Mouse (Mus musculus) lung, embryonic 14.5 days (tissue): Measurements from ENCODE around the gene Synrg. TPM values are rescaled to one million over a fixed set of nuclear protein-coding genes. Genes with fewer than 3 reads are reported as not detected.

Source experiments
- ATAC-seq: fragments of 200-750 bp; cut with Nextera tagmentation; 2 replicates; pipeline ENCODE4 v1.8.0; 2017; ENCODE audit warnings: mild to moderate bottlenecking, moderate TSS enrichment, moderate library complexity; ENCODE audit not compliant: insufficient read depth
- DNase-seq: peaks from one replicate; pipeline ENCODE4 v3.0.0-alpha.2; 2015
- H3K27ac ChIP-seq: fragments of 300-500 bp; sonication (generic); 2 replicates; pipeline ENCODE4 v1.5.1; 2014; ENCODE audit warnings: low read depth, mild to moderate bottlenecking, moderate library complexity
- H3K27me3 ChIP-seq: fragments of 300-500 bp; sonication (generic); 2 replicates; pipeline ENCODE4 v1.6.1; 2014; ENCODE audit warnings: low read length, control low read depth; ENCODE audit not compliant: insufficient read depth
- H3K36me3 ChIP-seq: fragments of 300-500 bp; sonication (generic); 2 replicates; pipeline ENCODE4 v1.6.1; 2014; ENCODE audit warnings: control low read depth; ENCODE audit not compliant: insufficient read depth
- H3K4me1 ChIP-seq: fragments of 300-500 bp; sonication (generic); 2 replicates; pipeline ENCODE4 v1.6.1; 2014; ENCODE audit warnings: antibody characterized with exemption, control low read depth; ENCODE audit not compliant: insufficient read depth
- H3K4me2 ChIP-seq: fragments of 300-500 bp; sonication (generic); 2 replicates; pipeline ENCODE4 v1.6.1; 2014; ENCODE audit warnings: mild to moderate bottlenecking
- H3K4me3 ChIP-seq: fragments of 300-500 bp; sonication (generic); 2 replicates; pipeline ENCODE4 v1.5.1; 2014; ENCODE audit warnings: low read depth, low read length
- H3K9ac ChIP-seq: fragments of 300-500 bp; sonication (generic); 2 replicates; pipeline ENCODE4 v1.6.1; 2014
- H3K9me3 ChIP-seq: fragments of 300-500 bp; sonication (generic); 2 replicates; pipeline ENCODE4 v1.6.1; 2016; ENCODE audit warnings: low read depth, low read length, control low read depth
- CTCF ChIP-seq: IDR thresholded peaks from 2 replicates; pipeline ENCODE4 v1.5.1; 2016; ENCODE audit warnings: antibody characterized with exemption, low read depth
- WGBS: fragments of 180-500 bp; shearing (Covaris S2); extraction: QIAGEN DNeasy Blood & Tissue Kit; methylation state at CpG from one replicate; pipeline ENCODE4 v1.1.7; 2014; 5-methylcytosine and 5-hydroxymethylcytosine counted together
- polyA plus RNA-seq: library from polyadenylated mRNA; unstranded; fragments of >200 nt; fragmentation: Nextera tagmentation; extraction: Ambion mirVana; gene quantifications from 2 replicates; pipeline ENCODE4 v1.2.1, GENCODE M21; 2014

The Synrg gene
- polyA plus RNA-seq, 1 experiment from 2014 or later: 9.3 TPM

DNA sequence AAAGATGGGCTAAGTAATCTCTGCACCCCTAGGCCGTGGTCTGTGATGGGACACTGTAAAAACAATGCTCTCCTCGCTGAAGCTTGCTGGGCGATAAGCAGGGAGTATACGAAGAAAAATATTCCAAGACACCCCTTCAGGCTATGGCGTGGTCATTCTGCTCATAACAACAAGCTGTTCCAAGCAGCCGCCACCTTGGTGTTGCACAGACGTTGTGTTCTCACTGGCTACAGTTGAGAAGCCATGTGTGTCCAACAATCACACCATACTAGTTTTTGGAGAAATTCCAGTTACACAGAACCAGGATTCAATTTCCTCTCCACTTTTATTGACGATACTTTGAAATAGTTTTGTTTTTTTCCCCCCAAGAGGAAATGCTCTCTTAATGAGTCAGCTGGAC is 25.7 kb upstream of the Synrg start:
- Histone ChIP-seq H3K36me3 (peaks cover 4% of the 10 kb centered on the region; the same call in 1 of the 2 replicates), H3K4me3 (no peak overlapping the region), H3K4me1 (no peaks in the 10 kb centered on the region), H3K9ac (no peak overlapping the region), H3K9me3 (no peaks in the 10 kb centered on the region), H3K27ac (no peak overlapping the region), H3K27me3 (no peaks in the 10 kb centered on the region), H3K4me2 (no peak overlapping the region)
- no peak for ATAC-seq
- TF ChIP-seq CTCF: no peak
- whole genome bisulfite sequencing: 76% methylated on average over 8 of the region's 8 CpGs
- no peak for DNase-seq

DNA sequence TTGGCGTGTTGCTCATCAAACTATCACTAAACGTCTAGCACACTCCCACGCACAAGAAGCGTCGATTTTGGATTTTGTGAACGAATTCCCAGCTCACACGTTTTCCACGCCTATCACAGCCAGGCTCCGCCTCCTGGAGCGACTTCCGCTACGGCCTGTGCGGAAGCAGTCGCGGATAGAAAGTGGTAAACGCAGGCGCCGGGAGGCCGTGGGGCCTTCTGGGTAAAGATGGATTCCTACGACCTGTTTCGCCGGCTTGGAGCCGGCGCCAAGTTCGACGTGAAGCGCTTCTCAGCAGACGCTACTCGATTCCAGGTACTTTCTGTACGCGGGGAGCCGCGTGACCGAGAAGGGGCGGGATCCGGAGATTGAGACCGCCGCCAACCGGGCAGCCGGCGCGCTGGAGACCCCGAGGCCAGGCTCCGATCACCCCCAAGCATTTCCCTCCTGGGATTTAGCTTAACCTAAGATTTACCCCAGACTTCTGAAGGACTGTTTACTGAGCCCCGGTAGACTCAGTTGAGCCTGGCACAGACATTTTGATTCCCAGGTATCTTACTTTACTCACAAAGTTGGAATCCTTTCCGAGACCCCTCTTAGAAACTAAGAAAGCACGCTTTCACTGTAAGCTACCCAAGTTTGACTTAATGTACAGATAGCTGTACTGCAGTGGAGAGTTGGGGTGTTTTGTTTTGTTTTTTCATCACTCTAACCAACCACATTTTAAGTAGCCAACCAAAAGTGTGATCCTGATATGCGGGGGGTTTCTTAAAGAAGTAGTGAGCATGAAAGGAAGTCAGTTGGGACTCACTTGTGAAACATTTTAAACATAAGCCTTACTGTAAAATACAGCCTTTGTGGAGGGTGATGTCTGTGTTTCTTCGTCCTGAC is 22.0 kb upstream of the Synrg start, which contains the start of gene Ddx52:
TSS of gene Ddx52 (plus strand) at position 113 of the 891 bp plus-strand sequence.
- Histone ChIP-seq H3K27me3 (no peaks in the 10 kb centered on the region), H3K9me3 (no peaks in the 10 kb centered on the region), H3K9ac (peak within 1 kb of the TSS; percentile 74), H3K4me2 (peak within 1 kb of the TSS; percentile 69), H3K4me1 (no peaks in the 10 kb centered on the region), H3K27ac (peak within 1 kb of the TSS; percentile 69), H3K36me3 (peaks cover 41% of the 10 kb centered on the region), H3K4me3 (peak within 1 kb of the TSS; percentile 62)
- peak; percentile 97 for ATAC-seq
- WGBS: under 1% methylated on average over 49 of the region's 49 CpGs
- no peak for TF ChIP-seq CTCF
- peak; percentile 97 for DNase-seq

DNA sequence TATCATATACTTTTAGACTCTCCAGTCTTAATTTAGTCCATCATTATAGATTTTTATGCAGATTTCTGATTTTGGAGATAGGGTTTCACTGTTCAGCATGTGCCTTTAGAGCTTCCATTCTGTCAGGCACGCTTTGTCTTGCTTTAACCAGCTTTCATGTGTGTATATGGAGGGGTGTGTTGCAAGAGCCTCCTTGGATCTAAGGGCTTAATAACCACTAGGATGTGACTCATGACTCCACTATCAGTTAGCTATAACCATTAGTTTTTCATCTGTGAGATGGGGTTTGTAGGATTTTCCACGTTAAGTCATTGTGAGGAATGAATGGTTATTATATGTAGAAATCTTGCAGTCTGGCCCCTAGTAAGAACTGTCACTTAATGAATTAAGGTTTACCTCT is 7.4 kb upstream of the Synrg start:
- H3K27me3 ChIP-seq: no peaks in the 10 kb centered on the region
- H3K27ac ChIP-seq: no peak overlapping the region
- DNase-seq: no peak
- H3K36me3 ChIP-seq: peaks cover 95% of the 10 kb centered on the region
- no peaks in the 10 kb centered on the region for H3K4me1 ChIP-seq
- TF ChIP-seq CTCF: no peak
- no peak overlapping the region for H3K9ac ChIP-seq
- ATAC-seq: no peak
- 97% methylated on average over 2 of the region's 2 CpGs for WGBS
- H3K4me3 ChIP-seq: no peak overlapping the region
- H3K9me3 ChIP-seq: no peaks in the 10 kb centered on the region
- H3K4me2 ChIP-seq: no peak overlapping the region

DNA sequence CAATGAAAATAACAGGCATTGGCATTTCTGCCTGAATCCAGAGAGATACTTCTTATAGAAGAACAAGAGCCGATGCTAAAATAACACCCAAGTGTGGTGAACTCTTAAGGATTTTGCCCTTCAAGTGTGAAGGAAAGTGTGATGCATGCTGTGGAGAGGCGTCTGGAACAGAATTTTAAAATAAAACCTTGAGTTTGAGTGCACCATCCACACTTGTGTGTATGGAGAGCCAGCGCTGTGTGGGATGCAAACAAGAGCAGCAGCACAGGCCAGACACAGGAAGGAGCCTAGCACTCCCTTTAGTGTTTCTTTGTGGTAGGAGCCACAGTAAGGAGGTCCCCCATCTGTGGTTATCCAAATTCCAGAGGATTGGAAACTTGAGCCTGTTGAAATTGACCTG is 2.2 kb upstream of the Synrg start:
- no peaks in the 10 kb centered on the region for H3K27me3 ChIP-seq
- no peak overlapping the region for H3K27ac ChIP-seq
- 83% methylated on average over 3 of the region's 3 CpGs for WGBS
- H3K36me3 ChIP-seq: peaks cover 56% of the 10 kb centered on the region
- no peak overlapping the region for H3K4me3 ChIP-seq
- DNase-seq (no peak), ATAC-seq (no peak)
- no peak for TF ChIP-seq CTCF
- no peak overlapping the region for H3K9ac ChIP-seq
- H3K9me3 ChIP-seq: no peaks in the 10 kb centered on the region
- no peak overlapping the region for H3K4me2 ChIP-seq
- no peaks in the 10 kb centered on the region for H3K4me1 ChIP-seq

DNA sequence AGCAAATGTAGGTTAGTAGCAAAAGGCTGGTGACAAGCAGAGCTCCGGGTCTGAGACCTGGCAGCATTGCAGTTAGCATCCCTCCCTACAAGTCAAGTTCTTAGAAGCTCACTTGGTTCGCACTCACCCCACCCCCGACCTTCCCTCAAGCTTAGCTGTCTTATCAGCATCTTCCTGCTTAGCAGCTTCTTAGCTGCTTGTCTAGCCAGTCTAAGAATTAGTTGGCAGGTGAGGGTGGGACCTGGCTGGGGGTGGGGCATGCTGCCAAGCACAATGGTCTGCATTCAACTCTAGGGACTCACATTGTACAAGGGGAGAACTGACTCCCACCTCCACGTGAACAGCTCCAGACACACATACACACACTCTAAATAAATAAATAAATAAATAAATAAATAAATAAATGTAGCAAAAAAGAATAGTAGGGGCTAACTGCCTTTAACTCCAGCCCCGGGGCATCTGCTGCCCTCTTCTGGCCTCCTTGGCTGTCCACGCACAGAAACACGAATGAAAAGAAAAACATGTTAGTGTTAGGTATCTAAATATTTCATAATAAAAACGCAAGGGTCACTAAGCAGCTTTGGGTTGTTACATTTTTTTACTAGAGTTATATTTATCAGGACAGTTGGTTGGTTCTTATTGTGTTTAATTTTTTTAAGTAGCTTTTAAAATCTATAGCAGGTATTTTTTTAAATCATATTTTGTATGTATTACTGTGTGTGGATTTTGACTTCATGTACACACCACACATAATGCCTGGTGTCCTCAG is 3.4 kb downstream of the Synrg start:
- no peak overlapping the region for H3K9ac ChIP-seq
- DNase-seq (peak; percentile 27), ATAC-seq (no peak)
- no peaks in the 10 kb centered on the region for H3K27me3 ChIP-seq
- peaks cover 4% of the 10 kb centered on the region; the same call in 1 of the 2 replicates for H3K36me3 ChIP-seq
- TF ChIP-seq CTCF: 0 out of 2 replicates have a peak, but pooled peaks have one; percentile 5
- no peak overlapping the region for H3K4me3 ChIP-seq
- H3K9me3 ChIP-seq: no peaks in the 10 kb centered on the region
- no peak overlapping the region for H3K4me2 ChIP-seq
- no peak overlapping the region for H3K27ac ChIP-seq
- WGBS: 40% methylated on average over 8 of the region's 8 CpGs
- no peaks in the 10 kb centered on the region for H3K4me1 ChIP-seq

DNA sequence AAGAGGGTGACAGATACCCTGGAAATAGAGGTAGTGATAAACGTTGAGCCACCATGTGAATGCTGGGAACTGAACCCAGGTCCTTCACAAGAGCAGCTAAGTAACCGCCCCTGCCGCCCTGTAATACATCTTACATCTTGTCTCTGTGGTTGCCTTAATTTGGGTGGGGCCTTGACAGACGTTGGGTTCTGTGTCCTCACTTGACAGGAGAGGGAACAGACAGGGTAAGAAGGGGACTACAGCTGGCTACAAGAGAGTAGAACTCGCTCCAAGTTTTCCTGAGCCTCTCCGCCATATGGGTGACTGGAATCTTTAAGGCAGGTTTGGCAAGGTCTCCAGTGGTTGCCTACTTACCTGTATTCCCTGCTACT is 4.0 kb downstream of the Synrg start:
- no peak for ATAC-seq
- no peak overlapping the region for H3K4me2 ChIP-seq
- H3K36me3 ChIP-seq: 0 out of 2 replicates have a peak, but pooled peaks cover under 1% of the 10 kb centered on the region
- H3K4me3 ChIP-seq: no peak overlapping the region
- no peak for TF ChIP-seq CTCF
- no peaks in the 10 kb centered on the region for H3K27me3 ChIP-seq
- no peaks in the 10 kb centered on the region for H3K4me1 ChIP-seq
- no peak for DNase-seq
- no peak overlapping the region for H3K27ac ChIP-seq
- no peak overlapping the region for H3K9ac ChIP-seq
- WGBS: 69% methylated on average over 6 of the region's 6 CpGs
- H3K9me3 ChIP-seq: no peaks in the 10 kb centered on the region

DNA sequence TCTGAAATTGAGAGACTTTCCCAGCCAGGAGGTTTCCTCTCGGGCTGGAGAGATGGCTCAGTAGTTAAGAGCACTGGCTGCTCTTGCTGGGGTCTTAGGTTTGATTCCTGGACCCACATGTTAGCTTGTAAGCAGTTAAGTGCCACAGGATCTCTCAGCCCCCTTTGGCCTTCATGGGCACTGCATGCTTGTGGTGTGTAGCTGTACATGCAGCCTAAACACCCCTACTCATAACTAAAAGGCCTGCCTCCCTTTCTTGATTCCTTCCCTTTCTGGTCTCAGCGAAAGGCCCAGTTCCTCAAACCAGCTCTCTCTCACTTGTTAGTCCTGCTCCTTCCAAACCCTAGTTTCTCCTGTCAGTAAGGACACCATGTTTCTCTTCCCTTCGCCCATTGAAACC is 4.8 kb downstream of the Synrg start:
- Histone ChIP-seq H3K36me3 (no peaks in the 10 kb centered on the region), H3K9ac (no peak overlapping the region), H3K27me3 (no peaks in the 10 kb centered on the region), H3K4me1 (no peaks in the 10 kb centered on the region), H3K4me2 (no peak overlapping the region), H3K9me3 (no peaks in the 10 kb centered on the region), H3K4me3 (no peak overlapping the region), H3K27ac (no peak overlapping the region)
- TF ChIP-seq CTCF: peak; percentile 7; the same call in 1 of the 2 replicates
- DNase-seq (no peak), ATAC-seq (no peak)
- WGBS: 80% methylated on average over 3 of the region's 3 CpGs
